In genomic region chr5:44158458-44158857, GRCm38 (mm10) we compare ENCODE assay signal across 23 mouse cellular contexts. TPM values are rescaled to one million over a fixed set of nuclear protein-coding genes. Genes with fewer than 3 reads are reported as not detected.
DNase-seq lines count a peak whose midpoint lies in the region; ATAC-seq lines count a peak whose summit lies in the region.
"Had no signal": no experiment of that assay in that cellular context is flagged by ENCODE, and none has a peak within 500 bp of the region (broad histone marks: within the 10 kb centered on the region; RNA-seq: fewer than 3 reads in every experiment).

No protein-coding gene starts in this region.

- ATAC-seq in frontal cortex, adult (ENCODE audit: low TSS enrichment), result peak; percentile 89
- ATAC-seq: forebrain, embryonic 14.5 days; forebrain, postnatal 0 days; hindbrain, postnatal 0 days; inflammation-experienced regulatory T-cells, adult 6 months; Patski had no signal

- DNase-seq in frontal cortex, postnatal 25 days (ENCODE audit: low spot score in 2 of 2), result no peak
- DNase-seq in heart, adult 11 months, result peak; percentile 0
- DNase-seq in heart, postnatal 14 days, result no peak
- peak; percentile 23 to 33 for DNase-seq in right cerebral cortex, adult 2 months (ENCODE audit: low spot score in 2 of 2)
- DNase-seq in right cerebral cortex, postnatal 25 days, result no peak
- DNase-seq in embryo, embryonic 10 days (ENCODE audit: low spot score), result no peak
- DNase-seq: adrenal gland, postnatal 10 days; adrenal gland, postnatal 36 days; B cell, adult 2 months; cerebellum, adult 11 months; cerebellum, postnatal 10 days; forebrain, postnatal 0 days; gastrocnemius, adult 2 months; gastrocnemius, postnatal 14 days; heart, adult 18-20 months; heart, postnatal 10 days; heart, postnatal 4 days; kidney, adult 11 months had no signal

- intact Hi-C loops in heart, postnatal 14 days (cut with DNase I), result no loop called here

RNA-seq across cellular contexts. Expression of gene Prom1, which starts 56.6 kb away (rescaled TPM):
- 10 to 100 TPM; 11.6 to 14.2 TPM for total RNA-seq in heart, postnatal 14 days (2021)

Comparison
In these comparisons a context has a peak if more than half of its experiments do, and no peak if none do; other contexts are left out.
1. DNase-seq: peak in heart, adult 11 months (single experiment) and right cerebral cortex, adult 2 months (2 of 2); none in frontal cortex, postnatal 25 days (0 of 2), heart, postnatal 14 days (0 of 2), right cerebral cortex, postnatal 25 days (single experiment) and embryo, embryonic 10 days (single experiment).